Mouse (Mus musculus) hindbrain, embryonic 13.5 days (tissue): Measurements from ENCODE around the gene Saa1. TPM values are rescaled to one million over a fixed set of nuclear protein-coding genes. Genes with fewer than 3 reads are reported as not detected.
"Not testable (repeated sequence)": the region's sequence is repeated elsewhere in the genome, so short reads cannot be mapped to it uniquely, and the experiment has no call there.

Experiments
- ATAC-seq: fragments of 200-750 bp; cut with Nextera tagmentation; 2 replicates; pipeline ENCODE4 v1.8.0; 2017; ENCODE audit warnings: moderate TSS enrichment; ENCODE audit not compliant: low FRiP score
- H3K27ac ChIP-seq: fragments of 300-500 bp; sonication (generic); 2 replicates; pipeline ENCODE4 v1.5.1; 2015; ENCODE audit warnings: inconsistent platforms, mild to moderate bottlenecking, moderate library complexity
- H3K27me3 ChIP-seq: fragments of 300-500 bp; sonication (generic); 2 replicates; pipeline ENCODE4 v1.6.1; 2015; ENCODE audit warnings: mild to moderate bottlenecking, inconsistent platforms
- H3K36me3 ChIP-seq: fragments of 300-500 bp; sonication (generic); 2 replicates; pipeline ENCODE4 v1.6.1; 2015; ENCODE audit warnings: mild to moderate bottlenecking, inconsistent platforms
- H3K4me1 ChIP-seq: fragments of 300-500 bp; sonication (generic); replicated peaks from 2 replicates; pipeline ENCODE4 v1.6.1; 2015; ENCODE audit warnings: inconsistent platforms
- H3K4me2 ChIP-seq: fragments of 300-500 bp; sonication (generic); 2 replicates; pipeline ENCODE4 v1.6.1; 2015; ENCODE audit warnings: inconsistent platforms, mild to moderate bottlenecking, moderate library complexity
- H3K4me3 ChIP-seq: fragments of 300-500 bp; sonication (generic); 2 replicates; pipeline ENCODE4 v1.5.1; 2015; ENCODE audit warnings: mild to moderate bottlenecking, inconsistent platforms
- H3K9ac ChIP-seq: fragments of 300-500 bp; sonication (generic); 2 replicates; pipeline ENCODE4 v1.6.1; 2015; ENCODE audit warnings: mild to moderate bottlenecking, inconsistent platforms
- H3K9me3 ChIP-seq: fragments of 300-500 bp; sonication (generic); 2 replicates; pipeline ENCODE4 v1.6.1; 2016; ENCODE audit warnings: inconsistent platforms
- WGBS: fragments of 180-500 bp; shearing (Covaris S2); methylation state at CpG from one replicate; pipeline ENCODE4 v1.1.7; 2015; 5-methylcytosine and 5-hydroxymethylcytosine counted together
- polyA plus RNA-seq: library from polyadenylated mRNA; unstranded; fragments of >200 nt; fragmentation: Nextera tagmentation; extraction: Ambion mirVana; gene quantifications from 2 replicates; pipeline ENCODE4 v1.2.1, GENCODE M21; 2015

The Saa1 gene
- not detected in 2 replicates for polyA plus RNA-seq

- not testable (repeated sequence) for ATAC-seq, H3K9ac ChIP-seq, H3K36me3 ChIP-seq, H3K4me2 ChIP-seq, H3K27me3 ChIP-seq, H3K4me1 ChIP-seq, H3K27ac ChIP-seq, H3K9me3 ChIP-seq, H3K4me3 ChIP-seq
- WGBS: 89% methylated on average over 3 of the region's 3 CpGs
These were observed at the start of gene Saa1 for GRCm38 (mm10) chr7:46742880-46743279. Saa1 (minus strand) TSS chr7:46742980.

GRCm38 (mm10) chr7:46789177-46789849, 46.5 kb upstream of the Saa1 start:
- Histone ChIP-seq H3K9me3 (no peaks in the 10 kb centered on the region), H3K4me3 (no peak overlapping the region), H3K9ac (no peak overlapping the region), H3K27ac (no peak overlapping the region), H3K4me2 (no peak overlapping the region), H3K36me3 (peaks cover 55% of the 10 kb centered on the region), H3K4me1 (peaks cover 17% of the 10 kb centered on the region), H3K27me3 (no peaks in the 10 kb centered on the region)
- WGBS: 92% methylated on average over 5 of the region's 5 CpGs
- ATAC-seq: no peak

GRCm38 (mm10) chr7:46770706-46771105, 27.9 kb upstream of the Saa1 start:
- no peak overlapping the region for H3K27ac ChIP-seq
- peaks cover 89% of the 10 kb centered on the region for H3K36me3 ChIP-seq
- no peaks in the 10 kb centered on the region for H3K4me1 ChIP-seq
- no peak overlapping the region for H3K9ac ChIP-seq
- no peaks in the 10 kb centered on the region for H3K9me3 ChIP-seq
- no peak overlapping the region for H3K4me3 ChIP-seq
- H3K4me2 ChIP-seq: no peak overlapping the region
- no peak for ATAC-seq
- no peaks in the 10 kb centered on the region for H3K27me3 ChIP-seq
- WGBS: 70% methylated on average over 4 of the region's 4 CpGs

GRCm38 (mm10) chr7:46768451-46768850, 25.7 kb upstream of the Saa1 start:
- no peak overlapping the region for H3K4me3 ChIP-seq
- H3K4me1 ChIP-seq: no peaks in the 10 kb centered on the region
- H3K27me3 ChIP-seq: no peaks in the 10 kb centered on the region
- H3K4me2 ChIP-seq: no peak overlapping the region
- no peak overlapping the region for H3K9ac ChIP-seq
- H3K27ac ChIP-seq: no peak overlapping the region
- no peak for ATAC-seq
- WGBS: 96% methylated on average over 7 of the region's 7 CpGs
- H3K9me3 ChIP-seq: no peaks in the 10 kb centered on the region
- peaks cover 82% of the 10 kb centered on the region for H3K36me3 ChIP-seq

- H3K4me2 ChIP-seq: no peak overlapping the region
- no peak overlapping the region for H3K4me3 ChIP-seq
- H3K9me3 ChIP-seq: no peaks in the 10 kb centered on the region
- no peak overlapping the region for H3K9ac ChIP-seq
- peaks cover 83% of the 10 kb centered on the region for H3K36me3 ChIP-seq
- H3K27me3 ChIP-seq: no peaks in the 10 kb centered on the region
- ATAC-seq: no peak
- H3K4me1 ChIP-seq: no peaks in the 10 kb centered on the region
- H3K27ac ChIP-seq: no peak overlapping the region
These were observed 24.6 kb upstream of the Saa1 start for GRCm38 (mm10) chr7:46767371-46767770.

GRCm38 (mm10) chr7:46764672-46765071, 21.9 kb upstream of the Saa1 start:
- Histone ChIP-seq H3K9me3 (no peaks in the 10 kb centered on the region), H3K4me1 (no peaks in the 10 kb centered on the region), H3K27ac (no peak overlapping the region), H3K4me2 (no peak overlapping the region), H3K4me3 (no peak overlapping the region), H3K9ac (no peak overlapping the region), H3K36me3 (peaks cover 91% of the 10 kb centered on the region), H3K27me3 (no peaks in the 10 kb centered on the region)
- WGBS: 83% methylated on average over 8 of the region's 8 CpGs
- ATAC-seq: no peak

GRCm38 (mm10) chr7:46762601-46763000, 19.8 kb upstream of the Saa1 start:
- Histone ChIP-seq H3K4me2 (no peak overlapping the region), H3K27ac (no peak overlapping the region), H3K27me3 (no peaks in the 10 kb centered on the region), H3K9ac (no peak overlapping the region), H3K36me3 (peaks cover 80% of the 10 kb centered on the region), H3K4me3 (no peak overlapping the region), H3K4me1 (no peaks in the 10 kb centered on the region), H3K9me3 (no peaks in the 10 kb centered on the region)
- 96% methylated on average over 5 of the region's 5 CpGs for WGBS
- no peak for ATAC-seq

GRCm38 (mm10) chr7:46761049-46761795, 18.4 kb upstream of the Saa1 start:
- H3K36me3 ChIP-seq: peaks cover 67% of the 10 kb centered on the region
- no peaks in the 10 kb centered on the region for H3K9me3 ChIP-seq
- H3K27ac ChIP-seq: no peak overlapping the region
- H3K4me1 ChIP-seq: no peaks in the 10 kb centered on the region
- no peak for ATAC-seq
- no peak overlapping the region for H3K4me2 ChIP-seq
- no peak overlapping the region for H3K4me3 ChIP-seq
- H3K27me3 ChIP-seq: no peaks in the 10 kb centered on the region
- WGBS: 82% methylated on average over 11 of the region's 11 CpGs
- H3K9ac ChIP-seq: no peak overlapping the region

GRCm38 (mm10) chr7:46751490-46751889, 8.7 kb upstream of the Saa1 start, which contains the start of gene Saa2:
Saa2 (plus strand) TSS chr7:46751790.
- Histone ChIP-seq H3K4me2 (no peak within 1 kb of the TSS), H3K9me3 (no peaks in the 10 kb centered on the region), H3K27ac (no peak within 1 kb of the TSS), H3K4me3 (no peak within 1 kb of the TSS), H3K27me3 (no peaks in the 10 kb centered on the region), H3K36me3 (no peaks in the 10 kb centered on the region), H3K4me1 (no peaks in the 10 kb centered on the region), H3K9ac (no peak within 1 kb of the TSS)
- WGBS: 78% methylated on average over 3 of the region's 3 CpGs
- no peak for ATAC-seq

- Histone ChIP-seq H3K9me3 (no peaks in the 10 kb centered on the region), H3K36me3 (no peaks in the 10 kb centered on the region), H3K4me1 (no peaks in the 10 kb centered on the region), H3K9ac (no peak overlapping the region), H3K4me2 (no peak overlapping the region), H3K4me3 (no peak overlapping the region), H3K27me3 (no peaks in the 10 kb centered on the region), H3K27ac (no peak overlapping the region)
- 28% methylated on average over 3 of the region's 3 CpGs for WGBS
- ATAC-seq: no peak
These were observed 5.7 kb upstream of the Saa1 start for GRCm38 (mm10) chr7:46748459-46748858.

- 88% methylated on average over 7 of the region's 7 CpGs for WGBS
- H3K27me3 ChIP-seq: no peaks in the 10 kb centered on the region
- no peak for ATAC-seq
- no peak overlapping the region for H3K9ac ChIP-seq
- no peak overlapping the region for H3K27ac ChIP-seq
- no peaks in the 10 kb centered on the region for H3K36me3 ChIP-seq
- H3K4me2 ChIP-seq: no peak overlapping the region
- H3K4me1 ChIP-seq: no peaks in the 10 kb centered on the region
- no peak overlapping the region for H3K4me3 ChIP-seq
- no peaks in the 10 kb centered on the region for H3K9me3 ChIP-seq
These were observed 3.6 kb upstream of the Saa1 start for GRCm38 (mm10) chr7:46746381-46746780.

GRCm38 (mm10) chr7:46745816-46746215, 3.0 kb upstream of the Saa1 start:
- H3K9ac ChIP-seq: no peak overlapping the region
- ATAC-seq: no peak
- H3K27me3 ChIP-seq: no peaks in the 10 kb centered on the region
- no peak overlapping the region for H3K27ac ChIP-seq
- no peaks in the 10 kb centered on the region for H3K4me1 ChIP-seq
- no peaks in the 10 kb centered on the region for H3K9me3 ChIP-seq
- no peaks in the 10 kb centered on the region for H3K36me3 ChIP-seq
- H3K4me2 ChIP-seq: no peak overlapping the region
- H3K4me3 ChIP-seq: no peak overlapping the region
- WGBS: 87% methylated on average over 3 of the region's 3 CpGs

GRCm38 (mm10) chr7:46740041-46740440, 2.7 kb downstream of the Saa1 start:
- H3K4me3 ChIP-seq, ATAC-seq, H3K4me1 ChIP-seq, H3K4me2 ChIP-seq, H3K27me3 ChIP-seq, H3K9me3 ChIP-seq, H3K36me3 ChIP-seq, H3K9ac ChIP-seq, H3K27ac ChIP-seq: not testable (repeated sequence)
- WGBS: 84% methylated on average over 5 of the region's 5 CpGs
